Mouse (Mus musculus): ENCODE data around the gene Pithd1.

Gene Pithd1

DNA sequence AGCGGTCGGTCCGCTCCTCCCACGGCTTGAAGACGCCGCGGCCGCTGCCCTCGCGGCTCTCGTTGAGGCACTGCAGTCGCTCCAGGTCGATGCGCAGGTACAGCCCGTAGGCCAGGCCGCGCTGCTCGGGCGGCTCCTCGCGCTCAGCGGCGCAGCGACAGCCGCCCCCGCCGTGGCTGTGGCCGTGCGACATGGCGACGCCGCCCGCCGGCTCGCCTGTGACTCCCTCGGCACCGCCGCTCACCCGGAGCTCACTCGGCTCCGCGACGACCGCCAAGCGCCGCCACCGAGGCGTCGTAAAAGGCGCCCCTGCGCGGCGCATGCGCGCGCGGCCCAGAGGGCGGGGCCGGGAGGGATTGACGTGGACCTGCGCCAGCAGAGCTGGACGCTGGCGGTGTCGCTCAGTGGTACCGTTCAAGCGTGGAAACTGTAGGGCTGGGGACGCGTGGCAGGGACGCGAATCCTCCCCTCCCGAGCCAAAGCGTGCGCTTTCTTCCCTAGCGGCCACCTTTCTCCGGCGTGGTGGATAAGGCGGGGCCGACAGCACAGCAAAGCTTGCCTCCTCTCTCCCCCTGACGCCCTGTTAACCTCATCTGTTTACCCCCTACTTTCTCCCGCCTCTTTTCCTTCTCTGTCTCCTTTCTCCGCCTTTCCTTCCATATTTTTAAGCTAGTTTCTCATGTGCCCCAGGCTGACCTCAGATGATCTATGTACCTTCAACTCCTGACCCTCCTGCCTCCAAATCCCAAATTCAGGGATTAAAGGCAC lies at the start of gene Pithd1:
Pithd1 (minus strand) TSS at position 322 of the 768 bp plus-strand sequence.
- DNase-seq (ENCODE audit: low read depth, low spot score), result peak; percentile 78

DNA sequence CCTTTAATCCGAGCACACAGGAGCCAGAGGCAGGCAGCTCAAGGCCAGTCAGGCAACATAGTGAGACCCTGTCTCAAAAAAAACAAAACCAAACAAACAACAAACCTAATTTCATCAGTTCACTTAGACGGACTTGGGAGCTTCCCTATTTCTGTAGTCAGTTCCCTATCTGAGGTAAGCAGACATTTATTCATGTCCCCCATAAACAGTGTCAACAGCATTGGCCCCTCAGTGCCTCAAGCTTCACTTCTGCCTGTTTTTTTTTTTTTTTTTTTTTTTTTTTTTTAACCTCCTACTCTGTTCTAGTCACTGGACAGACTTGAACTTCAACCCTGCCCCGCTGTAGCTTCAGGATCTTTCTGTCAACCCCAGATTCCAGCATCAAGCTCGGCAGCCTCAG lies 48.0 kb upstream of the Pithd1 start:
- DNase-seq (ENCODE audit: low read depth, low spot score), result no peak

DNA sequence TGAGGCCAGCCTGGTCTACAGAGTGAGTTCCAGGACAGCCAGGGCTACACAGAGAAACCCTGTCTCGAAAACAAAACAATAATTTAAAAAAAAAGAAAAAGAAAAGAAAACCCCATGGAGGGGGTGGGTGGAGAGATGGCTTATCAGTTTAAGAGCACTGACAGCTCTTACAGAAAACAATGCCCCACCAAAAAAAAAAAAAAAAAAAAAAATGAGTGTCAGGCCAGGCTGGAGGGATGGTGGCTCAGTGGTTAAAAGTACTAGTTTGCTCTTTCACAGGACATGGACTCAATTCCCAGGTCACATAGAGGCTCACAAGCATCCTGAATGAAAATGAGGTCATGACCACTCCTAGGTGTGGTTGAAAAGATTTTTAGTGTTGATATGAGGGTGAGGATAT lies 46.2 kb upstream of the Pithd1 start:
- DNase-seq (ENCODE audit: low read depth, low spot score), result no peak

DNA sequence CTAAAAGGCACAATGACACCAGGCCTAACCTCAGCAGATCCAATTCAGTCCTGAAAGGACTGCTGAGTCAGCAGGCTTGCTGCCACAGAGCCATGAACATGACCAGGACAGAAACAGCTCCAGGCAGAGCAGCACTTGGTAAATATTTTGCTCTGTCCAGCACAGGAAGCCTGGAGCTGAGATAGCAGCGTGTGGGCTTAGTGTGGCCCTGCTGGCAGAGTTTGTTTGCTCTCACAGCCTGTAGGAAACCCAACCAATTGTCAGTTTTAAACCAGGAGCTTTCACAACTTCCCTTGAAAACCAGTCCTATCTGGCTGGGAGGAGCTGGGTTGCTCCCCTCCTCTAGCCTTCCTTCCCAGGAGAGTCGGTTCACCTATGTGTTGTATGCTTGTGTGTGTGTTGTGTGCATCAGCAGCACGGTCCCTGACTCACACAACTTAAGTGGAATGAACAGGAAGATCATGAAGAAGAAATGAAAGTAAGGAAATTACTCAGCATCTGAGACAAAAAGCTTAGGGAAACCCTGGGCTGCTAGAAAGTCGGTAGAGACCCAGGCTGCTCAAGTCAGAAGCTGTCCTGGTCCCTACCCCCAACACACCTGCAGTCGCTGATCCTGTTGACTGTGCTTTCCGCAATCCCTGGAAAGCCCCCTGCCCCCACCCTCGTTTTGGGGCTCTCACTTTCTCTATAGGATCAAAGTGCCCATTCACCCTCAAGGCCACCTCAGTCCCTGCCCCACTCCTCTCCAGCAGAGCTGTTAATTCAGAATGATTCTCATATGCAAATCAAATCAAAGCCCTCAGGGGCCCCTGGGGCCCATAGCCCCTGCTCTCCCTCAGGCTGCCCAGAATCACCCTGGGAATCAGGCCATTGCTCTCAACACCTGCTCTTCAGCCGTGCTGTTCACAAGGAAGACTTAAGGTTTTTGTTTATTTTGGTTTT lies 44.2 kb upstream of the Pithd1 start:
- DNase-seq (ENCODE audit: low read depth, low spot score), result no peak

- DNase-seq (ENCODE audit: low read depth, low spot score), result no peak
Observed at GRCm38 (mm10) chr4:136028689-136029088, 41.6 kb upstream of the Pithd1 start.

- no peak for DNase-seq (ENCODE audit: low read depth, low spot score)
Observed at GRCm38 (mm10) chr4:136028132-136028564, 41.1 kb upstream of the Pithd1 start.

GRCm38 (mm10) chr4:136027416-136028131 lies 40.5 kb upstream of the Pithd1 start:
- DNase-seq (ENCODE audit: low read depth, low spot score), result no peak

DNA sequence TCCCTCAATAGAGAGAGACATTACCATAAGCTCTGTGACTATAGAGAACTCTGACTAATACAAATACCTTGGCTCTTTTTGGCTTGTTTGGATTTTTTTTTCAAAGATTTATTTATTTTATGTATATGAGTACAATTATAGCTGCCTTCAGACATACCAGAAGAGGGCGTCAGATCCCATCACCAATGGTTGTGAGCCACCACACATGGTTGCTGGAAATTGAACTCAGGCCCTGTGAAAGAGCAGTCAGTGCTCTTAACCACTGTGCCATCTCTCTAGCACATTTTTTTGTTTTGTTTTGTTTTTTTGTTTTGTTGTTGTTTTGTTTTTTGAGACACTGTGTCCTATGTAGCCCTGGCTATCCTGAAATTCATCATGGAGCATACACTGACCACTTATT lies 38.3 kb upstream of the Pithd1 start:
- DNase-seq (ENCODE audit: low read depth, low spot score), result no peak

GRCm38 (mm10) chr4:136022924-136023323 lies 35.9 kb upstream of the Pithd1 start:
- no peak for DNase-seq (ENCODE audit: low read depth, low spot score)

DNA sequence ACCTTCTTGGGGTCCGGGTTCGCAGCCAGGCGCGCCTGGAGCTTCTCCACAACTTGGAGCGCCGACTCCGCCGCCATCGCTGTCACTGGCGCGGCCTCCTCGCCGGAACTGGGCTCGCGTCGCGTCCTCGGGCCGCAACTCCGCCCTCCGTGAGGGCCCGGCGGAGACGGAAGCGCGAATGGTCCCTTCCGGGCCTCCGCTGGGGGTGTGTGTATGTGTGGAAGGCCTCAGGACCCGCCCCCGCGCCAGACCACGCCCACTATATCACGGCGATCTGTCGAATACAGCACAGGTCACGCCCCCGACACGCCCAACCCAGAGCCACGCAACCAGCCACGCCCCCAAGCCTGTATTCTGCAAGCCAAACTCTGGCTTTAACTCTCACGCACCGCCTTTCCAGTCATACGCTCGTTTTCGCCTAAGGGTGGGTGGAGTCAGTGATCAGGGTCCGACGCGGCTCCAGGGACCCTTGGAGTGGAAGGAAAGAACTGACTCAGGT lies 34.5 kb upstream of the Pithd1 start, which contains the start of gene Eloa:
Eloa (minus strand) TSS at position 215 of the 499 bp plus-strand sequence.
- peak; percentile 94 for DNase-seq (ENCODE audit: low read depth, low spot score)

DNA sequence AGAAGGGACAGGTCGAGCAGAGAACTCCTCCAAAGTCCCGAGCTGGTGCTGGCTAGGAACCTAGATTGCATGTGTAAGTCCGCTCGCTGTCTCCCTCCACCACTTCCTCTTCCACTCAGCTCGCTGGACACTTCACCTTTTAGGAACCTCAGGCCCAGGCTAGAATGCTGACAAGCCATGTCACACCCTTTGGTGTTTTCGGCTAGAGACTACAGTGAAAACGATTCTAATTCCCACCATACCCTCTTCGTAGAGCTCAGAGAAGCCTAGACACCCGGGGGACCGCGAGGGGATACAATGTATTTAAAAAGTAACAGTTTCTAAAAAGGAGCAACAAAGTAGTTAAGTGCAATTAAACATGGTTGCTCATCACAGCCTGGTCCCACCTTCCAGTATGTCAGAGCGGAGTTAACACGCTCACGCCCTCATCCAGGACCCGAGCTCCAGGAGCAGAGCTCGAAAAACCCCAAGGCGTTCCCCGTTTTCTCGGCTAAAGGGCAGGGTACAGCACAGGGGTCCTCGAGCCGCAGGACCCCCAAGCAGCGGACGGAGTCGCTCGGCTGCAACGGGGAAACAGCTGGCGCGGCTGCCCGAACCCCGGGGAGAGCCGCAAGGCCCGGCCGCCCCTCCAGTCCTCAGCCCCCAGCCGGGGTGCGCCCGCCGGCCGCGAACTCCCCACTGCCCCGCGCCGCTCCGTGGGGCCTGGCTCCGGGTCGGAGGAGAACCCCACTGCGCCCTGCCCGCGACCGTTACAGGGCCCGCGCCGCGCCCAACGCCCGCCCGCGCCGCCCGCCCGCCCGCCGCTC lies 33.9 kb upstream of the Pithd1 start:
- DNase-seq (ENCODE audit: low read depth, low spot score), result no peak

DNA sequence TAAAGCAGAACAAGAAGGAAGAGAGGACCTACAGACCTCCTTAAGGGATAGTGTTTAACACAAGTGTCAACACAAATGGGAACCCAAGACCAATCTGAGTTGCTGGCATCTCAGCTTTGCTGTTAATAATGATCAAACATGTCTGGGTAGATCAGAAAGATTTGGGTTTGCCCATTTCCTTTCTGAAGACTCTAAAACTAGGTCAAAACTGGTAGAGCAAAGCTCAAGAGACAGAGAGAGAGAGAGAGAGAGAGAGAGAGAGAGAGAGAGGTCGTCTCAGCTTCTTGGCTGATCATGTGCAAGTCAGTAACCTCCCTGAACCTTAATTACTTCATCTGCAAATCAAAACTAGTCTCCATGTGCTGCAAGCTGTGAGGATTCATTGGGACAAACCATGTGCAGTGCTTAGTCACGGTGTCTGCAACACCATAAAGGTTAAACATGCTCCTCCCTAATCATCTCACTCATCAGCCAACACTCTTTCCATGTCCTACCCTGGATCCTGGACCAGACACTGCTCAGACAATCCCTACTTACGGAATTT lies 29.1 kb upstream of the Pithd1 start:
- no peak for DNase-seq (ENCODE audit: low read depth, low spot score)

- DNase-seq (ENCODE audit: low read depth, low spot score), result no peak
Observed at GRCm38 (mm10) chr4:136010586-136010985, 23.5 kb upstream of the Pithd1 start.

DNA sequence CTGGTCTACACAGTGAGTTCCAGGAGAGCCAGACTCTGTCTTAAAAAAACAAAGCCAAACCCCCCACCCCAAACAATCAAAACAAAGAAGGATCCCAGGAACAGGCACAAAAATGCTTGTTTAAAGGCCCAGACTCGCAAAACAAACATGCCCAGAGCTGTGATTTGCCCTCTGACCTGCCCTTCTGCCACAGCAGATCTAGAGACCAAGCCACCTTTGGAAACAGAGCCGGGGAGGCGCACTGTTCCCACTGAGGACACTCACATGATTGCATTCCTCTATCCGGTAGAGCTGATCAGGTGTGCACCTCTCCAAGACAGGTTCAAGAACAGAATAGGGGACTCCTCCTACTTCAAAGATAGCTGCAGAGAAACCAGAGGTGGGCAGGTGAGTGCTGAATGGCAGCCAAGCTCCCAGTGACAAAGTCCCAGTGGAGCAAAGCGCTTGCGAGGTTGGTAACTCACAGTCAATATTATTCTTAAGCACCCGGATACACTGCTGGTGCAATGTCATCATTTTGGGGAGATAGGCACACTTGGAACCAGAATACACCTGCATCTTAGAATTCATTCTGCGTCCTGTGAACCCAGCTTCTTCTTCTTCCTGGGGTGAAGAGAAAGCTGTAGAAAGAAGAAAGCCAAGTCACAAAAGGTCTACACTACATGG lies 21.9 kb upstream of the Pithd1 start:
- no peak for DNase-seq (ENCODE audit: low read depth, low spot score)

GRCm38 (mm10) chr4:136006821-136007220 lies 19.8 kb upstream of the Pithd1 start:
- DNase-seq (ENCODE audit: low read depth, low spot score), result no peak

DNA sequence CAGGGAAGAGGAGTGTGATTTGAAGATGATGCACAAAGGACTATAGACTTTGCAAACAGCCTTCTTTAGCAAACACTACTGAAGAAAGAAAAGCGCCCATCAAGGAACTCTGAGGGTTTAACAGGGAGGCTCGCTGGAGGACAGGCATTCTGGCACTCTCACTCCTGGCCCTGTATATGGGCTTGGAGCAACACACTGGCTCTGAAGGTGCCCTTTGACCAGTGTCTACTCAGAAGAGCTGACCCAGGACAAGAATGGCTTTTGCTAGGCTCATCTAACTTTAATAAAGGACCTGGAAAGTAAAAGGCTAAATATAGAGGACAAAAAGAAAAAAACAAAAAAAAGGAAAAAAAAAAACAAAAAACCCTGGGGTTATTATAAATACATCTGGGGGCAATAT lies 17.9 kb upstream of the Pithd1 start:
- no peak for DNase-seq (ENCODE audit: low read depth, low spot score)

GRCm38 (mm10) chr4:136004107-136004675 lies 17.1 kb upstream of the Pithd1 start:
- DNase-seq (ENCODE audit: low read depth, low spot score), result no peak

GRCm38 (mm10) chr4:135995118-135995517 lies 8.1 kb upstream of the Pithd1 start:
- no peak for DNase-seq (ENCODE audit: low read depth, low spot score)

DNA sequence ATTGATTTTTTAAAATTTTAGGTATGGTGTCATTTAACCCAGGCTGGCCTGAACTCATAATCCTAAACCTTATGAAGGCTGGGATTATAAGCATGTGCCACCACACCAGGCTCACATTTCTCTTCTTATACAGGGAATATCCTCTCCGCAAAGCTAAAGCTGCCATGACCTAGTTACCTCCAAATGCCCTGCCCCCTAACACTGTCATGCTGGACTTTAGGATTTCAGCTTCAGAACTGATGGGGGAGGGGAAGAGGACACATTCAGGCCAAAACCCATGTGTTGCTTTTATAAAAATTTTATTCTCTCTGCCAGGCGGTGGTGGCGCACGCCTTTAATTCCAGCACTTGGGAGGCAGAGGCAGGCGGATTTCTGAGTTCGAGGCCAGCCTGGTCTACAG lies 6.9 kb upstream of the Pithd1 start:
- DNase-seq (ENCODE audit: low read depth, low spot score), result no peak

- DNase-seq (ENCODE audit: low read depth, low spot score), result no peak
Observed at GRCm38 (mm10) chr4:135987714-135988113, 650 bp upstream of the Pithd1 start.
